In the genomic region with DNA sequence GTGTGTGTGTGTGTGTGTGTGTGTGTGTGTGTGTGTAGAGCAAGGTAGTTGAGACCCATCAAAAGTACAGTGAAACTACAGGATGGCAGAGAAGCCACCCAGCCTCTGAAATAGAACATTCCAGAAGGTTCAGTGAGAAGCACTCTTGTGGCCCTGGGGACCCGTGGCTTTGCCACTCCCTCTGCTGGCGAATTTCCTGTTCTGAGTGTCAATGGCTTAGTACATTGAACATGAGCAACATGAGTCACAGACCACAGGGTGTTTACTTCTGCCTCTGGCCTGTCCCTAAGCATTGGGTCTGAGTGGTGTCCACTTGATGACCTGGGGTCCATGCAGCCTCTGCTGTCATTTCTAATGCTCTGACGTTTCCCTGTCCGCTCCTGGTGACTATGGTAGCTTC, we compare ENCODE assay signal across 10 mouse cellular contexts. TPM values are rescaled to one million over a fixed set of nuclear protein-coding genes. Genes with fewer than 3 reads are reported as not detected.
DNase-seq lines count a peak whose midpoint lies in the region; TF ChIP-seq lines count a peak whose summit lies in the region.
"Had no signal": no experiment of that assay in that cellular context is flagged by ENCODE, and none has a peak within 500 bp of the region (broad histone marks: within the 10 kb centered on the region; RNA-seq: fewer than 3 reads in every experiment).

No protein-coding gene starts in this region.

- DNase-seq in thymus, adult 2 months, result peak; percentile 43
- no peak for DNase-seq in thymus, adult 18-20 months
- peak; percentile 56 for DNase-seq in adrenal gland, postnatal 25 days
- peak; percentile 73 to 79 for DNase-seq in heart, adult 9 months (ENCODE audit: low spot score in 2 of 2)
- peak; percentile 79 for DNase-seq in lung, postnatal 10 days
- DNase-seq in frontal cortex, adult 2 months (ENCODE audit: extremely low spot score in 1 of 2, low spot score in 1 of 2), result no peak
- no peak for DNase-seq in cerebellum, adult 11-12 months
- no peak for DNase-seq in layer of hippocampus, adult 9-10 months (ENCODE audit: low spot score)

- TF ChIP-seq CTCF in thymus, adult 2 months (IDR thresholded peaks at IDR 0.05; ENCODE audit: borderline replicate concordance, control insufficient read depth, extremely low read depth, insufficient read depth, low read length, poor library complexity), result no peak

- no peak overlapping the region for H3K4me3 ChIP-seq in thymus, adult 2 months (ENCODE audit: control insufficient read depth, insufficient read depth, low read length)
- H3K4me3 ChIP-seq: embryonic facial prominence, embryonic 12.5 days; lung, embryonic 15.5 days had no signal

- no peak overlapping the region for H3K27ac ChIP-seq in thymus, adult 2 months (ENCODE audit: control insufficient read depth, insufficient read depth, low read length)
- H3K27ac ChIP-seq: lung, embryonic 15.5 days had no signal

- H3K27me3 ChIP-seq in thymus, adult 2 months (ENCODE audit: control insufficient read depth, insufficient read depth, low read length), result no peaks in the 10 kb centered on the region
- H3K27me3 ChIP-seq: embryonic facial prominence, embryonic 12.5 days; lung, embryonic 15.5 days had no signal

- TF ChIP-seq POLR2A in thymus, adult 2 months (IDR thresholded peaks at IDR 0.05; ENCODE audit: control insufficient read depth, extremely low read depth, insufficient read depth, low read length, poor library complexity), result no peak

- 50% methylated on average over 4 of the region's 4 CpGs for WGBS in thymus, adult 2 months

- peaks cover 2% of the 10 kb centered on the region; the same call in 1 of the 2 replicates for H3K4me1 ChIP-seq in thymus, adult 2 months (replicated peaks; ENCODE audit: control insufficient read depth, insufficient read depth, low read length)

- H3K36me3 ChIP-seq in thymus, adult 2 months (ENCODE audit: control insufficient read depth, insufficient read depth, low read length), result no peaks in the 10 kb centered on the region
- H3K36me3 ChIP-seq: embryonic facial prominence, embryonic 12.5 days; lung, embryonic 15.5 days had no signal

RNA-seq across cellular contexts. Expression of gene Ece1, which starts 28.6 kb away (rescaled TPM):
- 27.3 and 28.9 TPM in 2 replicates for polyA plus RNA-seq in thymus, adult 2 months (2012; rRNA removed)
- total RNA-seq in adrenal gland, postnatal 25 days (2021), result 264 and 285 TPM in 2 replicates
- 24.6 and 29.5 TPM in 2 replicates for polyA plus RNA-seq in frontal cortex, adult 2 months (2012; rRNA removed)

Comparison
In these comparisons a context has a peak if more than half of its experiments do, and no peak if none do; other contexts are left out.
1. DNase-seq: peak in thymus, adult 2 months (single experiment), adrenal gland, postnatal 25 days (single experiment), heart, adult 9 months (2 of 2) and lung, postnatal 10 days (single experiment); none in thymus, adult 18-20 months (0 of 2), frontal cortex, adult 2 months (0 of 2), cerebellum, adult 11-12 months (single experiment) and layer of hippocampus, adult 9-10 months (single experiment).